Mouse (Mus musculus): ENCODE data around the gene Grsf1. TPM values are rescaled to one million over a fixed set of nuclear protein-coding genes. Genes with fewer than 3 reads are reported as not detected.

The Grsf1 gene
- polyA plus RNA-seq (2012; rRNA removed) = 57.0 and 87.3 TPM in 2 replicates

DNA sequence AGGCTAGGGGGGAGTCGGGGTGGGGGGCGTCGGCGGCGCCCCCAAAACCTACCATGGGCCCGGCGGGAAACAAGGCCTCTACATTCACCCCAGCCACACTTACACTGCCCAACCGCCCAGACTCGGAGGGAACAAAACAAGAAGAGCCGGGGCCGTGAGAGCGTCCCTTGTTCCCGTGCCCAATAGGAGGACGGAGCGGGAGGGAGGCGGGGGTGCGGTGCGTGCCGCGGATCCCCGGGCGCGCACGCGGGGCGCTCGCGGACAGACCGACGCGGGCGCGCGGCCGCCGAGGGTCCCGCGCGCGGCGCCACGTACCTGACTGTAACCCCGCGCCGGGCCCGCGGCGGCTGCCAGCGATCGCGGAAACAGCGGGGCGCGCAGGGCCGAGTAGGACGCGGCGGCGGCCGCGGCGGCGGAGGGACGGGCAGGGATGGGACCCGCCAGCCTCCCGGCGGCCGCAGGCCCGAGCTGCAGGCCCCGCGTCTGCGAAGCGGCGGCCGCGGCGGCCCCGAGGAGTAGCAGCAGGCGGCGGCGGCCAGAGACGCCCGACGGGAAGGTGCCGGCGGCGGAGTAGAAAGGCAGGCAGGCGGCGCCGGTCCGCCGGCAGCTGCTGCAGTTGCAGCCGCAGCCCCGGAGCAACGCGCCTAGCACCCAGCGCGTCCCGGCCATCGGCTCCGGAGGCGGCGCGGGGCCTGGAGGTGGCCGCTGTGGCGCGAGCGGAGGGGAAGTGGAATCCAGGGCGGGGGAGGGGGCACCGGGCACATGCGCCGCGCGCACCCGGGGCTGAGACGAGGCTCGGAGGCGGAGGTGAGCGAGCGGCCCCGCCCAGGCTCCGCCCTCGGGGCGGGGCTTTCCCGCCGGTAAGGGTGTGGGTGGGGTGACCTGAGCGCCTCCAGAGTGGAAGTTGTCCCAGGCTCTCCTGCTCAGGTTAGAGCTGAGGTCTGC lies at the start of gene Grsf1:
Grsf1 (minus strand) TSS at position 729 of the 945 bp plus-strand sequence.

DNA sequence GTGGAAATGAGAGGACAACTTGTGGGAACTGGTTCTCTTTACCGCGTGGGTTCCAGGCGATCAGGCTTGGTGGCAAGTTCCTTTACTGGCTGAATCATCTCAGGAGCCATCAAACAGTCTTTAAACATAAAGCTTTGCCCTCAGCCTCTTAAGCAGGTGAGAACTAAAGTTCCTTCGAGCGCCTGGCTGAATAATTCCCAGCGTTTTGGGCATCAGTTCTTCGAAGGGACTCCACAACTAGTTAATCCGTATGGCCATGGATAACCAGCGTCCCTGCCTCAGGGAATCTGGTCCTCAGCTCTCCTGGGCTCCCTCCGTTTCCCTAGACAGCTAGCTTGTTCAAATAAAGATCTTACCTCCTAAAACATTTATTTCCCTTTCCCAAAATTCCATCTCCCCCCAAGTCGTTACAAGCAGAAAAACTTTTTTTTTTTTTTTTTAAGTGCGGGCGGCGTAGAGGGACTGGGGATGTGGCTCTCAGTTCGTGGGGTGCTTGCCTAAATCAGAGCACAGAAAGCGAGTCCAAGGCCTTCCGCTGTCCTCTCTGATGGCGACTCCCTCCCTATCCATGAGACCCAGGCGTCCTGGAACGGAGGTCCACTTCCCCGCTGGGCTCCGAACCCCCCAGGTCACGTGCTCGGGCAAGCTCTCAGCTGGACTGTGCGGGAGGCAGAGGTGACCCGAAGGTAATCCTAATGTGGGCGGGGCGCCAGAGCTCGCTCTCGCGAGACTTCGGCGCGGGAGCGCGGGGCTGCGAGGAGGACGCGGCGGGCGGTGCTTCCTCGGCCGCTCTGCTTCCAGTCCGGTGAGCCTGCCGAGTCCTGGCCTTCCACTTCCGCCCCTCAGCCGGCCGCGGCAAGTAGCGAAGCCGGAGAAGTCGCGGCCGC lies 44.4 kb upstream of the Grsf1 start, which contains the start of gene Mob1b:
Mob1b (plus strand) TSS at position 740 of the 887 bp plus-strand sequence.

Other genes starting within 250 kb of the Grsf1 start
- gene Ambn, start 220.2 kb downstream of the Grsf1 start, polyA plus RNA-seq (2012; rRNA removed) = not detected in 2 replicates
- not detected in 2 replicates for gene Enam, start 188.2 kb downstream of the Grsf1 start, polyA plus RNA-seq (2012; rRNA removed)
- 5.5 and 9.5 TPM in 2 replicates for gene Jchain, start 148.3 kb downstream of the Grsf1 start, polyA plus RNA-seq (2012; rRNA removed)
- 9.3 and 10.7 TPM in 2 replicates for gene Utp3, start 121.7 kb downstream of the Grsf1 start, polyA plus RNA-seq (2012; rRNA removed)
- gene Rufy3, start 111.1 kb downstream of the Grsf1 start, polyA plus RNA-seq (2012; rRNA removed) = 8.6 and 10.3 TPM in 2 replicates
- 2.1 and 4.6 TPM in 2 replicates for gene Mob1b, start 44.7 kb upstream of the Grsf1 start, polyA plus RNA-seq (2012; rRNA removed)
- gene Dck, start 88.8 kb upstream of the Grsf1 start, polyA plus RNA-seq (2012; rRNA removed) = 2.3 and 2.4 TPM in 2 replicates
- 3.8 and 4.1 TPM in 2 replicates for gene Slc4a4, start 210.6 kb upstream of the Grsf1 start, polyA plus RNA-seq (2012; rRNA removed)

Data from ovary, adult 2 months (tissue).